Mouse (Mus musculus) MEL (cell line): ENCODE data around the gene Galntl6. TPM values are rescaled to one million over a fixed set of nuclear protein-coding genes. Genes with fewer than 3 reads are reported as not detected.

ENCODE experiments used
- DNase-seq: peaks from one replicate; pipeline ENCODE4 v3.0.0; 2011; ENCODE audit warnings: low read depth, low spot score
- H3K27ac ChIP-seq: 2 replicates; pipeline ENCODE4 v1.5.1; 2012; ENCODE audit warnings: low read depth, mild to moderate bottlenecking, control low read depth, low read length, moderate library complexity; ENCODE audit not compliant: control insufficient read depth
- H3K27me3 ChIP-seq, 2 experiments: fragments of 150-350 bp in 1 of 2; sonication (generic) in 1 of 2; 2 replicates each; pipeline ENCODE4 v1.6.1; 2012; ENCODE audit warnings: low read length in 2 of 2, mild to moderate bottlenecking in 2 of 2, improper control_type of control experiment in 1 of 2, moderate library complexity in 1 of 2; ENCODE audit not compliant: insufficient read depth in 2 of 2, control insufficient read depth in 1 of 2
- H3K36me3 ChIP-seq, 2 experiments: 2 replicates each; pipeline ENCODE4 v1.6.1; 2012 to 2014; ENCODE audit warnings: low read length in 2 of 2, improper control_type of control experiment in 1 of 2, inconsistent platforms in 1 of 2, mild to moderate bottlenecking in 1 of 2; ENCODE audit not compliant: insufficient read depth in 2 of 2, control insufficient read depth in 1 of 2
- H3K4me1 ChIP-seq, 2 experiments: fragments of 150-350 bp in 1 of 2; sonication (generic) in 1 of 2; 2 replicates each; pipeline ENCODE4 v1.6.1; 2012; ENCODE audit warnings: low read length in 2 of 2, improper control_type of control experiment in 1 of 2, mild to moderate bottlenecking in 1 of 2; ENCODE audit not compliant: insufficient read depth in 2 of 2, control insufficient read depth in 1 of 2
- H3K4me3 ChIP-seq, 2 experiments: fragments of 150-350 bp in 1 of 2; sonication (generic) in 1 of 2; 2 replicates each; pipeline ENCODE4 v1.5.1; 2012; ENCODE audit warnings: low read depth in 2 of 2, low read length in 2 of 2, mild to moderate bottlenecking in 2 of 2, moderate library complexity in 2 of 2, control low read depth in 1 of 2, improper control_type of control experiment in 1 of 2; ENCODE audit not compliant: control insufficient read depth in 1 of 2, insufficient read depth in 1 of 2
- H3K79me2 ChIP-seq: 2 replicates; pipeline ENCODE4 v1.6.1; 2012; ENCODE audit warnings: mild to moderate bottlenecking, low read length, moderate library complexity; ENCODE audit not compliant: control insufficient read depth, poor library complexity, insufficient read depth
- H3K9ac ChIP-seq: 2 replicates; pipeline ENCODE4 v1.6.1; 2012; ENCODE audit warnings: low read depth, mild to moderate bottlenecking, control low read depth, low read length, moderate library complexity; ENCODE audit not compliant: control insufficient read depth, poor library complexity, severe bottlenecking
- H3K9me3 ChIP-seq: fragments of 150-350 bp; sonication (generic); replicated peaks from 2 replicates; pipeline ENCODE4 v1.6.1; 2012; ENCODE audit warnings: mild to moderate bottlenecking, low read length, improper control_type of control experiment, moderate library complexity; ENCODE audit not compliant: insufficient read depth
- CHD2 ChIP-seq: IDR thresholded peaks from 2 replicates; pipeline ENCODE4 v1.6.1; 2011; ENCODE audit warnings: low read length, improper control_type of control experiment
- CTCF ChIP-seq, 3 experiments: IDR thresholded peaks in 2 of 3; conservative IDR thresholded peaks in 1 of 3; 2 replicates each; pipeline ENCODE4 v1.5.1; 2011 to 2012; ENCODE audit warnings: low read length in 3 of 3, low read depth in 2 of 3, mild to moderate bottlenecking in 2 of 3, improper control_type of control experiment in 1 of 3, inconsistent platforms in 1 of 3, mixed read lengths in 1 of 3, moderate library complexity in 1 of 3; ENCODE audit not compliant: control insufficient read depth in 1 of 3, insufficient read depth in 1 of 3, poor library complexity in 1 of 3, severe bottlenecking in 1 of 3
- E2F4 ChIP-seq: IDR thresholded peaks from 2 replicates; pipeline ENCODE4 v1.6.1; 2011; ENCODE audit warnings: low read depth, low read length, improper control_type of control experiment, borderline replicate concordance
- ELF1 ChIP-seq: IDR thresholded peaks from 2 replicates; pipeline ENCODE4 v1.6.1; 2014; ENCODE audit warnings: low read depth, mild to moderate bottlenecking, inconsistent platforms, low read length, improper control_type of control experiment, moderate library complexity
- GABPA ChIP-seq: IDR thresholded peaks from 2 replicates; pipeline ENCODE4 v1.6.1; 2012; ENCODE audit warnings: low read depth, mild to moderate bottlenecking, inconsistent platforms, low read length, improper control_type of control experiment, moderate library complexity
- GATA1 ChIP-seq: IDR thresholded peaks from 2 replicates; pipeline ENCODE4 v1.6.1; 2011; ENCODE audit warnings: low read depth, low read length, improper control_type of control experiment
- HCFC1 ChIP-seq: IDR thresholded peaks from 2 replicates; pipeline ENCODE4 v1.6.1; 2012; ENCODE audit warnings: low read depth, mild to moderate bottlenecking, inconsistent platforms, low read length, improper control_type of control experiment, moderate library complexity
- MAFK ChIP-seq: IDR thresholded peaks from 2 replicates; pipeline ENCODE4 v1.6.1; 2011; ENCODE audit warnings: low read depth, mild to moderate bottlenecking, low read length, improper control_type of control experiment, borderline replicate concordance
- MAZ ChIP-seq: IDR thresholded peaks from 2 replicates; pipeline ENCODE4 v1.6.1; 2012; ENCODE audit warnings: low read depth, mild to moderate bottlenecking, inconsistent platforms, low read length, improper control_type of control experiment
- MEF2A ChIP-seq: IDR thresholded peaks from 2 replicates; pipeline ENCODE4 v1.6.1; 2014; ENCODE audit warnings: low read depth, mild to moderate bottlenecking, inconsistent platforms, low read length, improper control_type of control experiment; ENCODE audit not compliant: poor library complexity, insufficient replicate concordance, severe bottlenecking; ENCODE audit errors: extremely low read depth
- MXI1 ChIP-seq: IDR thresholded peaks from 2 replicates; pipeline ENCODE4 v1.6.1; 2011; ENCODE audit warnings: mild to moderate bottlenecking, low read depth, low read length, improper control_type of control experiment
- MYB ChIP-seq: IDR thresholded peaks from 2 replicates; pipeline ENCODE4 v1.6.1; 2011; ENCODE audit warnings: mild to moderate bottlenecking, low read depth, low read length, improper control_type of control experiment
- MYC ChIP-seq: IDR thresholded peaks from 2 replicates; pipeline ENCODE4 v1.6.1; 2011; ENCODE audit warnings: low read depth, mild to moderate bottlenecking, low read length, improper control_type of control experiment, moderate library complexity
- NELFE ChIP-seq: IDR thresholded peaks from 2 replicates; pipeline ENCODE4 v1.6.1; 2011; ENCODE audit warnings: low read depth, low read length, improper control_type of control experiment
- POLR2A ChIP-seq, 2 experiments: IDR thresholded peaks; 2 replicates each; pipeline ENCODE4 v1.6.1; 2011 to 2012; ENCODE audit warnings: low read length in 2 of 2, mild to moderate bottlenecking in 2 of 2, control low read depth in 1 of 2, improper control_type of control experiment in 1 of 2, low read depth in 1 of 2, moderate library complexity in 1 of 2; ENCODE audit not compliant: control insufficient read depth in 1 of 2, insufficient read depth in 1 of 2, poor library complexity in 1 of 2
- POLR2AphosphoS2 ChIP-seq: IDR thresholded peaks from 2 replicates; pipeline ENCODE4 v1.6.1; 2011; ENCODE audit warnings: low read length, improper control_type of control experiment
- RCOR1 ChIP-seq: IDR thresholded peaks from 2 replicates; pipeline ENCODE4 v1.6.1; 2012; ENCODE audit warnings: low read depth, mild to moderate bottlenecking, inconsistent platforms, low read length, improper control_type of control experiment
- TCF12 ChIP-seq: IDR thresholded peaks from 2 replicates; pipeline ENCODE4 v1.6.1; 2014; ENCODE audit warnings: low read depth, mild to moderate bottlenecking, inconsistent platforms, low read length, improper control_type of control experiment, moderate library complexity
- UBTF ChIP-seq: IDR thresholded peaks from 2 replicates; pipeline ENCODE4 v1.6.1; 2012; ENCODE audit warnings: low read depth, mild to moderate bottlenecking, inconsistent platforms, low read length, improper control_type of control experiment, moderate library complexity, borderline replicate concordance; ENCODE audit not compliant: insufficient read depth
- ZC3H11A ChIP-seq: IDR thresholded peaks from 2 replicates; pipeline ENCODE4 v1.6.1; 2012; ENCODE audit warnings: low read depth, mild to moderate bottlenecking, inconsistent platforms, low read length, improper control_type of control experiment
- ZKSCAN1 ChIP-seq: IDR thresholded peaks from 2 replicates; pipeline ENCODE4 v1.6.1; 2012; ENCODE audit warnings: low read depth, mild to moderate bottlenecking, inconsistent platforms, low read length, improper control_type of control experiment, moderate library complexity
- ZMIZ1 ChIP-seq: IDR thresholded peaks from 2 replicates; pipeline ENCODE4 v1.6.1; 2012; ENCODE audit warnings: low read depth, mild to moderate bottlenecking, inconsistent platforms, low read length, improper control_type of control experiment, moderate library complexity
- ZNF384 ChIP-seq: IDR thresholded peaks from 2 replicates; pipeline ENCODE4 v1.6.1; 2012; ENCODE audit warnings: low read depth, mild to moderate bottlenecking, inconsistent platforms, low read length, improper control_type of control experiment
- polyA plus RNA-seq, 2 experiments: library from polyadenylated mRNA; stranded (reverse) in 1 of 2; unstranded in 1 of 2; fragments of >175 nt in 1 of 2; fragments of >200 nt in 1 of 2; gene quantifications; 2 replicates each; pipeline versions ENCODE4 v1.2.1 to v1.2.4; 2012; ENCODE audit warnings: low replicate concordance in 2 of 2, low read depth in 1 of 2; ENCODE audit not compliant: insufficient read length in 2 of 2, insufficient read depth in 1 of 2, missing spikeins in 1 of 2
- total RNA-seq: library from RNA; depleted of rRNA; stranded (reverse); fragments of 300-350 nt; gene quantifications from 2 replicates; pipeline ENCODE4 v1.2.3, GENCODE M21; 2012; rRNA removed

Galntl6 gene
- total RNA-seq (not detected in 2 replicates), polyA plus RNA-seq (not detected)

DNA sequence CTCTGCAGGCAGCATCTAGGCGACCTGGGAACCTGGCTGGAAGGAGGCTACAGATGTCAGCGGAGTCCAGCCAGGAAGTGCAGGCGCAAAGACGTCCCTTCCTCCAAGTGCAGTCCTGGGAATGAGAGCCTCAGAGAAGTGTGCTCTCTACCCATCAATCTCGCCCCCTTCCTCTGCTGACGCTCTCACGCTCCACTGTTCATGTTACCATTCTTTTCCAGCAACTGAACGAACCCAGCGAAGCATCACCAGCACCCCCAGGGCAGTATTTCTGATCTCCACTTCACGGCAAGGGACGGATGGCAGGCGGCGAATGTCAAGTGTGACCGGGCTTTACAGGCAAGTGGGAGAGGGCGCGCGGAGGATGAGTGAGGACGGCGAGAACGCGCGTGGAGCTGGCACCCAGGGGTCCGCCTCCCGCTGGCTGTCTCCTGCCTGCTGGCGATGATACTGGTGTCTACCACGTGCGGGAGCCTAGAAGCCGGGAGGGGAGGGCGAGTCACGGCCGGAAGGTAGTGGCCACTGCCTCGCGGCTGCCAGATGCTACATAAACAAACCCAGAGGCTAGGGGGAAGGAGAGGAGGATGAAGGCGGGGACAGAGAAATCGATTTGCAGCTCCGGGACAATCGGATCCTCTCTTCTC lies at the start of gene Galntl6:
TSS of gene Galntl6 (minus strand) at position 445 of the 644 bp plus-strand sequence.
- DNase-seq, result no peak
- Histone ChIP-seq H3K79me2 (no peaks in the 10 kb centered on the region), H3K36me3 (no peaks in the 10 kb centered on the region), H3K27me3 (no peaks in the 10 kb centered on the region), H3K27ac (no peak within 1 kb of the TSS), H3K9me3 (no peaks in the 10 kb centered on the region)
- TF ChIP-seq HCFC1 (no peak), MAZ (no peak), ELF1 (no peak), MXI1 (no peak), GATA1 (no peak), CHD2 (no peak), MYC (no peak), TCF12 (no peak), MYB (no peak), ZKSCAN1 (no peak), POLR2A (IDR thresholded peaks at IDR 0.05; ENCODE audit: control insufficient read depth in 1 of 2, insufficient read depth in 1 of 2, low read depth in 1 of 2, low read length in 2 of 2, poor library complexity in 1 of 2) (no peak), CTCF (IDR thresholded peaks at IDR 0.05 in 2 of 3, conservative IDR thresholded peaks at IDR 0.05 in 1 of 3; ENCODE audit: control insufficient read depth in 1 of 3, insufficient read depth in 1 of 3, low read depth in 2 of 3, low read length in 3 of 3, poor library complexity in 1 of 3, severe bottlenecking in 1 of 3) (no peak), POLR2AphosphoS2 (no peak), E2F4 (no peak), NELFE (no peak), MEF2A (no peak), ZC3H11A (no peak), ZMIZ1 (no peak)
- TF ChIP-seq, all 39 proteins: peak for 0
- Histone ChIP-seq H3K4me3 (no peak within 1 kb of the TSS), H3K4me1 (no peaks in the 10 kb centered on the region), H3K9ac (no peak within 1 kb of the TSS)

DNA sequence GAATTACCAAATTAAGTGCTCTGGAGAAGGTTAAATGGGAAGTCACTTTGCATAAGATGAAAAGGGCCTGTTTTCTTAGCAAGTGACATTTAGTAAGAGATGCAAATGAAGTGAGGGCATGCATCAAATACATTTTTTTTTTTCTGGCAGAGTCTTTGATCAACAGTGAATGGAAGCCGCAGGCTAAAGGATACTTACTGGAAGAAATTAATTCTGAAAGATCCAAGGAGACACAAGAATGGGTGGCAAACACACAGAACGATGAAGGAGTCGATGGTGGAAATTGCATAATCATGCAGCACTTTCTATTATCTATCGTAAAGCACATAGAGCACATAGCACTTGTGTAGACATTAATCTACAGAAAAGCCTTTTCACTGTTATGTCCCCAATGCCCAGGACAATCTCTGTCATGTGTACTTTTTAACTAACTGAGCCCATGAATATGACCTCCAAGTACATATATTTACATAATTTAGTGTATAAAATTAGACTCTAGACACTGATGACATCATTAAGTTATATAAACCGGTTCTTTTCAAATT lies 44.8 kb upstream of the Galntl6 start:
- Histone ChIP-seq H3K79me2 (no peaks in the 10 kb centered on the region), H3K27ac (no peak overlapping the region), H3K9ac (no peak overlapping the region), H3K4me3 (no peak overlapping the region), H3K9me3 (no peaks in the 10 kb centered on the region), H3K36me3 (no peaks in the 10 kb centered on the region), H3K27me3 (no peaks in the 10 kb centered on the region), H3K4me1 (no peaks in the 10 kb centered on the region)
- no peak for DNase-seq
- TF ChIP-seq RCOR1 (no peak), ZNF384 (no peak), E2F4 (no peak), ELF1 (no peak), MAZ (no peak), POLR2A (IDR thresholded peaks at IDR 0.05; ENCODE audit: control insufficient read depth in 1 of 2, insufficient read depth in 1 of 2, low read depth in 1 of 2, low read length in 2 of 2, poor library complexity in 1 of 2) (no peak), MAFK (no peak), GABPA (no peak), UBTF (no peak)
